Mouse (Mus musculus) MEL (cell line): ENCODE results near the gene Mogat2. TPM values are rescaled to one million over a fixed set of nuclear protein-coding genes. Genes with fewer than 3 reads are reported as not detected.
A peak's percentile ranks its signal among the peaks of the same experiment; 100 is the strongest.

Experiments
- DNase-seq: peaks from one replicate; pipeline ENCODE4 v3.0.0; 2011; ENCODE audit warnings: low read depth, low spot score
- H3K27ac ChIP-seq: 2 replicates; pipeline ENCODE4 v1.5.1; 2012; ENCODE audit warnings: low read depth, mild to moderate bottlenecking, control low read depth, low read length, moderate library complexity; ENCODE audit not compliant: control insufficient read depth
- H3K27me3 ChIP-seq, 2 experiments: fragments of 150-350 bp in 1 of 2; sonication (generic) in 1 of 2; 2 replicates each; pipeline ENCODE4 v1.6.1; 2012; ENCODE audit warnings: low read length in 2 of 2, mild to moderate bottlenecking in 2 of 2, improper control_type of control experiment in 1 of 2, moderate library complexity in 1 of 2; ENCODE audit not compliant: insufficient read depth in 2 of 2, control insufficient read depth in 1 of 2
- H3K36me3 ChIP-seq, 2 experiments: 2 replicates each; pipeline ENCODE4 v1.6.1; 2012 to 2014; ENCODE audit warnings: low read length in 2 of 2, improper control_type of control experiment in 1 of 2, inconsistent platforms in 1 of 2, mild to moderate bottlenecking in 1 of 2; ENCODE audit not compliant: insufficient read depth in 2 of 2, control insufficient read depth in 1 of 2
- H3K4me1 ChIP-seq, 2 experiments: fragments of 150-350 bp in 1 of 2; sonication (generic) in 1 of 2; 2 replicates each; pipeline ENCODE4 v1.6.1; 2012; ENCODE audit warnings: low read length in 2 of 2, improper control_type of control experiment in 1 of 2, mild to moderate bottlenecking in 1 of 2; ENCODE audit not compliant: insufficient read depth in 2 of 2, control insufficient read depth in 1 of 2
- H3K4me3 ChIP-seq, 2 experiments: fragments of 150-350 bp in 1 of 2; sonication (generic) in 1 of 2; 2 replicates each; pipeline ENCODE4 v1.5.1; 2012; ENCODE audit warnings: low read depth in 2 of 2, low read length in 2 of 2, mild to moderate bottlenecking in 2 of 2, moderate library complexity in 2 of 2, control low read depth in 1 of 2, improper control_type of control experiment in 1 of 2; ENCODE audit not compliant: control insufficient read depth in 1 of 2, insufficient read depth in 1 of 2
- H3K79me2 ChIP-seq: 2 replicates; pipeline ENCODE4 v1.6.1; 2012; ENCODE audit warnings: mild to moderate bottlenecking, low read length, moderate library complexity; ENCODE audit not compliant: control insufficient read depth, poor library complexity, insufficient read depth
- H3K9ac ChIP-seq: 2 replicates; pipeline ENCODE4 v1.6.1; 2012; ENCODE audit warnings: low read depth, mild to moderate bottlenecking, control low read depth, low read length, moderate library complexity; ENCODE audit not compliant: control insufficient read depth, poor library complexity, severe bottlenecking
- H3K9me3 ChIP-seq: fragments of 150-350 bp; sonication (generic); replicated peaks from 2 replicates; pipeline ENCODE4 v1.6.1; 2012; ENCODE audit warnings: mild to moderate bottlenecking, low read length, improper control_type of control experiment, moderate library complexity; ENCODE audit not compliant: insufficient read depth
- BHLHE40 ChIP-seq: IDR thresholded peaks from 2 replicates; pipeline ENCODE4 v1.6.1; 2012; ENCODE audit warnings: low read depth, mild to moderate bottlenecking, inconsistent platforms, low read length, improper control_type of control experiment, borderline replicate concordance
- CTCF ChIP-seq, 3 experiments: IDR thresholded peaks in 2 of 3; conservative IDR thresholded peaks in 1 of 3; 2 replicates each; pipeline ENCODE4 v1.5.1; 2011 to 2012; ENCODE audit warnings: low read length in 3 of 3, low read depth in 2 of 3, mild to moderate bottlenecking in 2 of 3, improper control_type of control experiment in 1 of 3, inconsistent platforms in 1 of 3, mixed read lengths in 1 of 3, moderate library complexity in 1 of 3; ENCODE audit not compliant: control insufficient read depth in 1 of 3, insufficient read depth in 1 of 3, poor library complexity in 1 of 3, severe bottlenecking in 1 of 3
- E2F4 ChIP-seq: IDR thresholded peaks from 2 replicates; pipeline ENCODE4 v1.6.1; 2011; ENCODE audit warnings: low read depth, low read length, improper control_type of control experiment, borderline replicate concordance
- GABPA ChIP-seq: IDR thresholded peaks from 2 replicates; pipeline ENCODE4 v1.6.1; 2012; ENCODE audit warnings: low read depth, mild to moderate bottlenecking, inconsistent platforms, low read length, improper control_type of control experiment, moderate library complexity
- GATA1 ChIP-seq: IDR thresholded peaks from 2 replicates; pipeline ENCODE4 v1.6.1; 2011; ENCODE audit warnings: low read depth, low read length, improper control_type of control experiment
- HCFC1 ChIP-seq: IDR thresholded peaks from 2 replicates; pipeline ENCODE4 v1.6.1; 2012; ENCODE audit warnings: low read depth, mild to moderate bottlenecking, inconsistent platforms, low read length, improper control_type of control experiment, moderate library complexity
- MAX ChIP-seq: IDR thresholded peaks from 2 replicates; pipeline ENCODE4 v1.6.1; 2011; ENCODE audit warnings: low read length, improper control_type of control experiment
- MEF2A ChIP-seq: IDR thresholded peaks from 2 replicates; pipeline ENCODE4 v1.6.1; 2014; ENCODE audit warnings: low read depth, mild to moderate bottlenecking, inconsistent platforms, low read length, improper control_type of control experiment; ENCODE audit not compliant: poor library complexity, insufficient replicate concordance, severe bottlenecking; ENCODE audit errors: extremely low read depth
- NELFE ChIP-seq: IDR thresholded peaks from 2 replicates; pipeline ENCODE4 v1.6.1; 2011; ENCODE audit warnings: low read depth, low read length, improper control_type of control experiment
- TAL1 ChIP-seq: IDR thresholded peaks from 2 replicates; pipeline ENCODE4 v1.6.1; 2012; ENCODE audit warnings: mild to moderate bottlenecking, inconsistent platforms, low read length, moderate library complexity, mixed read lengths
- UBTF ChIP-seq: IDR thresholded peaks from 2 replicates; pipeline ENCODE4 v1.6.1; 2012; ENCODE audit warnings: low read depth, mild to moderate bottlenecking, inconsistent platforms, low read length, improper control_type of control experiment, moderate library complexity, borderline replicate concordance; ENCODE audit not compliant: insufficient read depth
- USF2 ChIP-seq, 2 experiments: IDR thresholded peaks; 2 replicates each; pipeline ENCODE4 v1.6.1; 2011 to 2012; ENCODE audit warnings: improper control_type of control experiment in 2 of 2, low read length in 2 of 2, borderline replicate concordance in 1 of 2, inconsistent platforms in 1 of 2, low read depth in 1 of 2, mild to moderate bottlenecking in 1 of 2; ENCODE audit not compliant: insufficient read depth in 1 of 2
- ZNF384 ChIP-seq: IDR thresholded peaks from 2 replicates; pipeline ENCODE4 v1.6.1; 2012; ENCODE audit warnings: low read depth, mild to moderate bottlenecking, inconsistent platforms, low read length, improper control_type of control experiment
- polyA plus RNA-seq, 2 experiments: library from polyadenylated mRNA; stranded (reverse) in 1 of 2; unstranded in 1 of 2; fragments of >175 nt in 1 of 2; fragments of >200 nt in 1 of 2; gene quantifications; 2 replicates each; pipeline versions ENCODE4 v1.2.1 to v1.2.4; 2012; ENCODE audit warnings: low replicate concordance in 2 of 2, low read depth in 1 of 2; ENCODE audit not compliant: insufficient read length in 2 of 2, insufficient read depth in 1 of 2, missing spikeins in 1 of 2
- total RNA-seq: library from RNA; depleted of rRNA; stranded (reverse); fragments of 300-350 nt; gene quantifications from 2 replicates; pipeline ENCODE4 v1.2.3, GENCODE M21; 2012

Gene Mogat2
- total and polyA plus RNA-seq, 3 experiments = 0.13 TPM; not detected in 2

DNA sequence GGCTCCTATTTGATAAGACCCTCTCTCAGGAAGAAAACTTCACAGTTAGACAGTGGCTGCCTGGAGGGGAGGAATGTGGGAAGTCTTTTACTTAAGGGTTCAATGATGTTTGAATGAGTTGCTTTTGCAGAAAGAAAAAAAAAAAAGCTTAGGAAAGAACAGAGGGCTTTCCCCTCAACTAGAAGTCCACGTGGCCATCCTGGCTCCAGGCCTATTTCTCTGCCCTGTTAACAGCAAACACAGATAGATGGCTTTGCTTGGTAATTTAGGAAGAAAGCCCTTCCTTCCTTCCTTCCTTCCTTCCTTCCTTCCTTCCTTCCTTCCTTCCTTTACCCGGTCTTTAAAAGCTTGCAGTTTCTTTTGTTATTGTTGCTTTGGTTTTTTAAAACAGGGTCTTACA lies 3.5 kb downstream of the Mogat2 start:
- no peak for TF ChIP-seq ZNF384
- TF ChIP-seq BHLHE40 = no peak
- no peak for TF ChIP-seq GATA1
- TF ChIP-seq USF2 (IDR thresholded peaks at IDR 0.05; ENCODE audit: borderline replicate concordance in 1 of 2, insufficient read depth in 1 of 2, low read depth in 1 of 2, low read length in 2 of 2) = no peak
- no peak for TF ChIP-seq MEF2A
- TF ChIP-seq TAL1 = no peak
- no peak for TF ChIP-seq NELFE
- no peak for TF ChIP-seq MAX
- no peak for TF ChIP-seq HCFC1
- no peak for TF ChIP-seq E2F4
- TF ChIP-seq CTCF (IDR thresholded peaks at IDR 0.05 in 2 of 3, conservative IDR thresholded peaks at IDR 0.05 in 1 of 3; ENCODE audit: control insufficient read depth in 1 of 3, insufficient read depth in 1 of 3, low read depth in 2 of 3, low read length in 3 of 3, poor library complexity in 1 of 3, severe bottlenecking in 1 of 3) = no peak
- no peak for TF ChIP-seq GABPA
- no peaks in the 10 kb centered on the region for H3K9me3 ChIP-seq
- no peak overlapping the region for H3K4me3 ChIP-seq
- H3K9ac ChIP-seq = no peak overlapping the region
- H3K79me2 ChIP-seq = no peaks in the 10 kb centered on the region
- H3K36me3 ChIP-seq = peaks cover 0 to 4% of the 10 kb centered on the region in 2 experiments; a peak in 1 of 4 replicates
- no peaks in the 10 kb centered on the region; a peak in 1 of 4 replicates for H3K27me3 ChIP-seq
- DNase-seq = no peak
- peaks cover 0 to 13% of the 10 kb centered on the region in 2 experiments; a peak in 2 of 4 replicates for H3K4me1 ChIP-seq
- H3K27ac ChIP-seq = no peak overlapping the region

DNA sequence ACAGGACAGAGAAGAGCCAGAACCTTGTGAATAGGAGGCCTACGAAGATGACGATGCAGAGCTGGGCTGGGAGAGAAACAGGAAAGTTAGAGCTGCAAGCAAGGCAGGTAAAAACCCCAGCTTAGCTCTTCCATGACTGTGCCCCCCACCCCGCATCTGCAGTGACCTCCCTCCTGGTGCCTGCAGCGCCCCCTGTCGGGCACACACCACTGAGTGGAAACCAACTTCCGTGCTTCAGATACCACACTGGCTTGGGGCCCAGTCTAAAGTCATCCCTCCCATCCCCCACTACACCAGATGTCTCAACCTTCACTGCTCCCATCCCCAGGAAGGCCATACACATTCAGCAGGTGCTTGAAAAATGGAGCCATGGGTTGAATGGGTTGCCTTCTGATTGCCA lies 5.8 kb downstream of the Mogat2 start:
- DNase-seq = no peak
- Histone ChIP-seq H3K27ac (no peak overlapping the region), H3K27me3 (no peaks in the 10 kb centered on the region; a peak in 1 of 4 replicates), H3K9me3 (no peaks in the 10 kb centered on the region), H3K4me1 (peaks cover 0 to 1% of the 10 kb centered on the region in 2 experiments; a peak in 1 of 4 replicates), H3K79me2 (no peaks in the 10 kb centered on the region), H3K9ac (no peak overlapping the region), H3K36me3 (no peaks in the 10 kb centered on the region), H3K4me3 (no peak overlapping the region)
- TF ChIP-seq CTCF (IDR thresholded peaks at IDR 0.05 in 2 of 3, conservative IDR thresholded peaks at IDR 0.05 in 1 of 3; ENCODE audit: control insufficient read depth in 1 of 3, insufficient read depth in 1 of 3, low read depth in 2 of 3, low read length in 3 of 3, poor library complexity in 1 of 3, severe bottlenecking in 1 of 3) (peak; percentile 23 to 58 (median 27); a peak in 3 of 6 replicates), UBTF (no peak)
